Mouse (Mus musculus): Measurements from ENCODE around the gene Auts2. TPM values are rescaled to one million over a fixed set of nuclear protein-coding genes. Genes with fewer than 3 reads are reported as not detected.

The Auts2 gene
- total and polyA plus RNA-seq, 3 experiments: not detected

- Histone ChIP-seq H3K4me3 (replicated peaks in 1 of 3; ENCODE audit: low read depth in 2 of 3, low read length in 2 of 3, poor library complexity in 1 of 3) (no peak overlapping the region), H3K4me1 (ENCODE audit: control insufficient read depth in 1 of 2, insufficient read depth in 2 of 2) (no peaks in the 10 kb centered on the region)
Observed at GRCm38 (mm10) chr5:131702840-131703392, 840.2 kb downstream of the Auts2 start.

GRCm38 (mm10) chr5:131698900-131699299, 844.2 kb downstream of the Auts2 start:
- H3K36me3 ChIP-seq (replicated peaks in 1 of 2; ENCODE audit: control insufficient read depth in 1 of 2, insufficient read depth in 1 of 2, low read length in 1 of 2): no peaks in the 10 kb centered on the region
- peaks cover 90% of the 10 kb centered on the region for H3K9me3 ChIP-seq (replicated peaks; ENCODE audit: low read length)
- no peak for DNase-seq (ENCODE audit: extremely low read depth)
- H3K4me3 ChIP-seq (replicated peaks in 1 of 3; ENCODE audit: low read depth in 2 of 3, low read length in 2 of 3, poor library complexity in 1 of 3): no peak overlapping the region
- no peaks in the 10 kb centered on the region for H3K4me1 ChIP-seq (ENCODE audit: control insufficient read depth in 1 of 2, insufficient read depth in 2 of 2)
- dilution Hi-C loops (cut with MboI; ENCODE audit: extremely low pct_ligation_motif_present, extremely low pct_unique_long_range_greater_than_20kb, low sequenced_read_pairs): no loop called here
- no peaks in the 10 kb centered on the region for H3K79me2 ChIP-seq (replicated peaks; ENCODE audit: control insufficient read depth, extremely low read depth, insufficient read depth, poor library complexity, severe bottlenecking)
- no peak overlapping the region for H3K9ac ChIP-seq (ENCODE audit: insufficient read depth, low read depth)
- no peak overlapping the region for H3K27ac ChIP-seq (ENCODE audit: insufficient read depth, low read depth)
- no peak overlapping the region for H3K4me2 ChIP-seq (ENCODE audit: insufficient read depth, low read depth, poor library complexity, severe bottlenecking)
- in situ Hi-C loops (cut with MboI; ENCODE audit: low pct_ligation_motif_present, low pct_unique_long_range_greater_than_20kb, low sequenced_read_pairs): no loop called here
- TF ChIP-seq BHLHE40 (IDR thresholded peaks at IDR 0.05; ENCODE audit: low read depth, low read length): no peak
- TF ChIP-seq POLR2AphosphoS2 (IDR thresholded peaks at IDR 0.05; ENCODE audit: low read depth, low read length): no peak
- no peak for TF ChIP-seq NELFE (IDR thresholded peaks at IDR 0.05; ENCODE audit: low read depth, low read length)
- TF ChIP-seq HCFC1 (IDR thresholded peaks at IDR 0.05; ENCODE audit: low read depth, low read length): no peak
- TF ChIP-seq RCOR1 (conservative IDR thresholded peaks at IDR 0.05; ENCODE audit: low read depth, low read length): no peak
- TF ChIP-seq MXI1 (IDR thresholded peaks at IDR 0.05; ENCODE audit: low read depth, low read length): no peak
- TF ChIP-seq EP300 (IDR thresholded peaks at IDR 0.05; ENCODE audit: low read length): no peak
- no peak for TF ChIP-seq SIN3A (IDR thresholded peaks at IDR 0.05; ENCODE audit: low read length)
- no peak for TF ChIP-seq TCF12 (IDR thresholded peaks at IDR 0.05; ENCODE audit: low read depth, low read length)
- no peak for TF ChIP-seq IRF4 (IDR thresholded peaks at IDR 0.05; ENCODE audit: low read depth, low read length)
- TF ChIP-seq USF1 (IDR thresholded peaks at IDR 0.05; ENCODE audit: low read depth, low read length): no peak
- H3K27me3 ChIP-seq (replicated peaks): no peaks in the 10 kb centered on the region

More at GRCm38 (mm10) chr5:131702840-131703392, 840.2 kb downstream of the Auts2 start:
- Histone ChIP-seq H3K27ac (ENCODE audit: insufficient read depth, low read depth) (no peak overlapping the region), H3K79me2 (replicated peaks; ENCODE audit: control insufficient read depth, extremely low read depth, insufficient read depth, poor library complexity, severe bottlenecking) (no peaks in the 10 kb centered on the region), H3K36me3 (replicated peaks in 1 of 2; ENCODE audit: control insufficient read depth in 1 of 2, insufficient read depth in 1 of 2, low read length in 1 of 2) (no peaks in the 10 kb centered on the region), H3K9ac (ENCODE audit: insufficient read depth, low read depth) (no peak overlapping the region), H3K27me3 (replicated peaks) (no peaks in the 10 kb centered on the region), H3K4me2 (ENCODE audit: insufficient read depth, low read depth, poor library complexity, severe bottlenecking) (no peak overlapping the region; the same call in 1 of the 2 replicates), H3K9me3 (replicated peaks; ENCODE audit: low read length) (peaks cover 92% of the 10 kb centered on the region)
- dilution Hi-C loops (cut with MboI; ENCODE audit: extremely low pct_ligation_motif_present, extremely low pct_unique_long_range_greater_than_20kb, low sequenced_read_pairs): no loop called here
- TF ChIP-seq TBP (conservative IDR thresholded peaks at IDR 0.05; ENCODE audit: low read depth, low read length) (no peak), MYC (IDR thresholded peaks at IDR 0.05; ENCODE audit: low read depth, low read length) (no peak), IRF4 (IDR thresholded peaks at IDR 0.05; ENCODE audit: low read depth, low read length) (no peak), CTCF (conservative IDR thresholded peaks at IDR 0.05 in 1 of 2, IDR thresholded peaks at IDR 0.05 in 1 of 2; ENCODE audit: low read depth in 2 of 2, low read length in 2 of 2) (no peak), JUND (conservative IDR thresholded peaks at IDR 0.05; ENCODE audit: low read depth, low read length) (no peak), POLR2A (IDR thresholded peaks at IDR 0.05; ENCODE audit: low read depth, low read length) (no peak), SIN3A (IDR thresholded peaks at IDR 0.05; ENCODE audit: low read length) (no peak), E2F4 (IDR thresholded peaks at IDR 0.05; ENCODE audit: insufficient replicate concordance, low read depth, low read length) (no peak)
- in situ Hi-C loops (cut with MboI; ENCODE audit: low pct_ligation_motif_present, low pct_unique_long_range_greater_than_20kb, low sequenced_read_pairs): no loop called here
- DNase-seq (ENCODE audit: extremely low read depth): no peak

All from CH12.LX (cell line).